Mouse (Mus musculus) heart, embryonic 11.5 days (tissue): ENCODE measurements around the gene AC129217.1. TPM values are rescaled to one million over a fixed set of nuclear protein-coding genes. Genes with fewer than 3 reads are reported as not detected.

Experiments
- ATAC-seq: fragments of 200-750 bp; cut with Nextera tagmentation; replicated peaks from 2 replicates; pipeline ENCODE4 v1.8.0; 2017; ENCODE audit warnings: moderate library complexity; ENCODE audit not compliant: insufficient number of reproducible peaks, low FRiP score, low TSS enrichment
- H3K27ac ChIP-seq: fragments of 300-500 bp; sonication (generic); 2 replicates; pipeline ENCODE4 v1.5.1; 2014; ENCODE audit warnings: mild to moderate bottlenecking, low read depth, low read length
- H3K27me3 ChIP-seq: fragments of 300-500 bp; sonication (generic); 2 replicates; pipeline ENCODE4 v1.6.1; 2014; ENCODE audit warnings: mild to moderate bottlenecking, low read length, mixed read lengths; ENCODE audit not compliant: control insufficient read depth, insufficient read depth
- H3K36me3 ChIP-seq: fragments of 300-500 bp; sonication (generic); 2 replicates; pipeline ENCODE4 v1.6.1; 2014; ENCODE audit warnings: mild to moderate bottlenecking, low read length, moderate library complexity, mixed read lengths; ENCODE audit not compliant: control insufficient read depth, insufficient read depth
- H3K4me1 ChIP-seq: fragments of 300-500 bp; sonication (generic); 2 replicates; pipeline ENCODE4 v1.6.1; 2014; ENCODE audit warnings: low read length; ENCODE audit not compliant: control insufficient read depth, insufficient read depth
- H3K4me2 ChIP-seq: fragments of 300-500 bp; sonication (generic); 2 replicates; pipeline ENCODE4 v1.6.1; 2014; ENCODE audit warnings: mild to moderate bottlenecking, moderate library complexity
- H3K4me3 ChIP-seq: fragments of 300-500 bp; sonication (generic); 2 replicates; pipeline ENCODE4 v1.5.1; 2014; ENCODE audit warnings: low read depth, low read length
- H3K9ac ChIP-seq: fragments of 300-500 bp; sonication (generic); 2 replicates; pipeline ENCODE4 v1.6.1; 2014; ENCODE audit warnings: mild to moderate bottlenecking, low read depth, low read length, moderate library complexity
- H3K9me3 ChIP-seq: fragments of 300-500 bp; sonication (generic); replicated peaks from 2 replicates; pipeline ENCODE4 v1.6.1; 2016; ENCODE audit warnings: low read length; ENCODE audit not compliant: control insufficient read depth
- WGBS: fragments of 180-500 bp; shearing (Covaris S2); extraction: QIAGEN DNeasy Blood & Tissue Kit; methylation state at CpG from one replicate; pipeline ENCODE4 v1.1.7; 2014; ENCODE audit not compliant: insufficient replicate concordance; 5-methylcytosine and 5-hydroxymethylcytosine counted together
- polyA plus RNA-seq: library from polyadenylated mRNA; unstranded; fragments of >200 nt; fragmentation: Nextera tagmentation; extraction: Ambion mirVana; gene quantifications from 2 replicates; pipeline ENCODE4 v1.2.1, GENCODE M21; 2014

Gene AC129217.1
- polyA plus RNA-seq, 1 experiment from 2014 or later: not detected

GRCm38 (mm10) chr19:8848356-8848755 is 18.8 kb downstream of the AC129217.1 start:
- WGBS: 68% methylated on average over 5 of the region's 5 CpGs
- H3K4me1 ChIP-seq: peaks cover 4% of the 10 kb centered on the region; the same call in 1 of the 2 replicates

GRCm38 (mm10) chr19:8850402-8850901 is 20.9 kb downstream of the AC129217.1 start, which contains the start of gene Lrrn4cl:
Gene Lrrn4cl, plus strand, starts transcription at chr19:8850768.
- Histone ChIP-seq H3K4me2 (peak within 1 kb of the TSS; percentile 7; the same call in 1 of the 2 replicates), H3K27ac (no peak within 1 kb of the TSS), H3K4me3 (no peak within 1 kb of the TSS), H3K27me3 (no peaks in the 10 kb centered on the region), H3K36me3 (0 out of 2 replicates have a peak, but pooled peaks cover 3% of the 10 kb centered on the region), H3K9me3 (no peaks in the 10 kb centered on the region), H3K9ac (no peak within 1 kb of the TSS), H3K4me1 (peaks cover 4% of the 10 kb centered on the region; the same call in 1 of the 2 replicates)
- ATAC-seq: no peak; the same call in 1 of the 2 replicates
- 26% methylated on average over 7 of the region's 7 CpGs for WGBS

More at GRCm38 (mm10) chr19:8848356-8848755, 18.8 kb downstream of the AC129217.1 start:
- H3K9me3 ChIP-seq: no peaks in the 10 kb centered on the region
- ATAC-seq: no peak
- H3K9ac ChIP-seq: no peak overlapping the region
- no peak overlapping the region for H3K27ac ChIP-seq
- H3K36me3 ChIP-seq: 0 out of 2 replicates have a peak, but pooled peaks cover 3% of the 10 kb centered on the region
- H3K27me3 ChIP-seq: no peaks in the 10 kb centered on the region
- no peak overlapping the region for H3K4me3 ChIP-seq
- no peak overlapping the region for H3K4me2 ChIP-seq

GRCm38 (mm10) chr19:8851639-8852038 is 22.1 kb downstream of the AC129217.1 start:
- ATAC-seq: no peak
- no peak overlapping the region for H3K4me2 ChIP-seq
- H3K4me1 ChIP-seq: peaks cover 4% of the 10 kb centered on the region; the same call in 1 of the 2 replicates
- H3K36me3 ChIP-seq: 0 out of 2 replicates have a peak, but pooled peaks cover 3% of the 10 kb centered on the region
- H3K27ac ChIP-seq: no peak overlapping the region
- H3K4me3 ChIP-seq: no peak overlapping the region
- no peaks in the 10 kb centered on the region for H3K9me3 ChIP-seq
- no peaks in the 10 kb centered on the region for H3K27me3 ChIP-seq
- 41% methylated on average over 7 of the region's 7 CpGs for WGBS
- no peak overlapping the region for H3K9ac ChIP-seq

DNA sequence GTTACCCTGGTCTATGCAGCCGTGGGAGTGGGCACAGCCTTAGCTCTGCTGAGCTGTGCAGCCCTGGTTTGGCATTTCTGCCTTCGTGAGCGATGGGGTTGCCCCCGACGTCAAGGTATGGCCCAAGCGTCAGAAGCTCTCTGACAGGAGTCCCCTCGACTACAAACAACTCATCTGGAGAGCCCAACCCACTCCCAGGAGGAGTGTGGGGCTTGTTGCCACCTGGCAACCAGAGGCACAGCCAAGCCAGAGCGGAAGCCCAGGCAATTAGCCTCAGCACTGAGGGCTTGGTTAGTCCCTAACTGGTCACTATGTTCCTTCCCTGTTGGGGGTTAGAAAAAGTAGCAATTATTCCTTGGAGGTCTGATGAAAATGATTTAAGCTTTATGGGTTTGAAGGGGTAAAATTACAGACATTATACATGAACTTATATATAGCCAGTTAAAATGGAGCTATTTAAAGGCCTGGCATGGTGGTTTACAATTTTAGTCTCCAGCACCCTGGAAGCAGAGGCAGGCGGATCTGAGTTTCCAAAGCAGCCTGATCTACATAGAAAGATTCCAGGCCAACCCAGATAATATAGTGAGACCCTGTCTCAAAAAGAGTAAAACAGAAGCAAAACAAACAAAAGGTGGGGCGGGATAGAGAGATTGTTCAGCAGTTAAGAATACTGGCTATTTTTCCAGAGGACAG is 22.8 kb downstream of the AC129217.1 start:
- no peaks in the 10 kb centered on the region for H3K27me3 ChIP-seq
- no peak overlapping the region for H3K4me2 ChIP-seq
- peaks cover 4% of the 10 kb centered on the region; the same call in 1 of the 2 replicates for H3K4me1 ChIP-seq
- WGBS: 47% methylated on average over 10 of the region's 10 CpGs
- no peaks in the 10 kb centered on the region for H3K36me3 ChIP-seq
- no peak overlapping the region for H3K9ac ChIP-seq
- ATAC-seq: no peak
- no peaks in the 10 kb centered on the region for H3K9me3 ChIP-seq
- H3K4me3 ChIP-seq: no peak overlapping the region
- H3K27ac ChIP-seq: no peak overlapping the region

- Histone ChIP-seq H3K27me3 (no peaks in the 10 kb centered on the region), H3K4me1 (peaks cover 4% of the 10 kb centered on the region; the same call in 1 of the 2 replicates), H3K4me3 (no peak overlapping the region), H3K36me3 (no peaks in the 10 kb centered on the region), H3K9ac (no peak overlapping the region), H3K9me3 (no peaks in the 10 kb centered on the region), H3K27ac (no peak overlapping the region), H3K4me2 (no peak overlapping the region)
- ATAC-seq: no peak
- 71% methylated on average over 3 of the region's 3 CpGs for WGBS
Measured at GRCm38 (mm10) chr19:8853117-8853516, 23.5 kb downstream of the AC129217.1 start.

DNA sequence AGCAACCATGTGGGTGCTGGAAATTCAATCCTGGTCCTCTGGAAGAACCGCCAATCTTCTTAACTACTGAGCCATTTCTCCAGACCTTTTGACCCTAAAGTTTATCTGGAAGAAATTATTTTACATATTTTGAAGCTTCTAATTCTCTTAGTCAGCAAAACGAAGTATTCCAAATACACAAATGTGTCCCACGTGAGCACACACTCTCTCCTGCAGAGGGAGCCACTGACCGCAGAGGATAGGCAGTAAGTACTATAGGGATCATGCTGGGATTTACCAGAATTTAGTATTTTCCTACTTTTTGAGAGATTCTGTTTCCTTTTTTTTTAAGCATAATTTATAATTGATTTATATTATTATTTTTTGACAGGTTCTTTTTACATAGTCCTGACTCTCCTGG is 28.1 kb downstream of the AC129217.1 start:
- no peak for ATAC-seq
- no peaks in the 10 kb centered on the region for H3K9me3 ChIP-seq
- H3K9ac ChIP-seq: no peak overlapping the region
- WGBS: 46% methylated on average over 4 of the region's 4 CpGs
- no peak overlapping the region for H3K4me3 ChIP-seq
- H3K36me3 ChIP-seq: no peaks in the 10 kb centered on the region
- no peak overlapping the region for H3K27ac ChIP-seq
- H3K27me3 ChIP-seq: no peaks in the 10 kb centered on the region
- no peak overlapping the region for H3K4me2 ChIP-seq
- H3K4me1 ChIP-seq: no peaks in the 10 kb centered on the region

DNA sequence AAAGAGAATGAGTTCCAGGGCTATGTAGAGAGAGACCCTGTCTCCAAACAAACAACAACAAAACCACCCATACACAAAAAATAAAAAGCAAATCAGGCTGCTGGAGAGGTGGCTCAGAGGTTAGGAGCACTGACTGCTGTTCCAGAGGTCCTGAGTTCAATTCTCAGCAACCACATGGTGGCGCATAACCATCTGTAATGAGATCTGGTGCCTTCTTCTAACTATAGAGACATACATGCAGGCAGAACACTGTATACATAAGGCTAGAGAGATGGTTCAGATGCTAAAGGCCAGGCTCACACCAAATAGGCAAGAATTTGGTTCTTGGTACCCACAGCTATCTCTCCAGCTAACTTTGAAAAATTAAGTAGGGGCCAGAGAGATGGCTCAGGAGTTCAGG is 29.4 kb downstream of the AC129217.1 start:
- H3K9me3 ChIP-seq: no peaks in the 10 kb centered on the region
- WGBS: 11% methylated on average over 1 of the region's 1 CpGs

DNA sequence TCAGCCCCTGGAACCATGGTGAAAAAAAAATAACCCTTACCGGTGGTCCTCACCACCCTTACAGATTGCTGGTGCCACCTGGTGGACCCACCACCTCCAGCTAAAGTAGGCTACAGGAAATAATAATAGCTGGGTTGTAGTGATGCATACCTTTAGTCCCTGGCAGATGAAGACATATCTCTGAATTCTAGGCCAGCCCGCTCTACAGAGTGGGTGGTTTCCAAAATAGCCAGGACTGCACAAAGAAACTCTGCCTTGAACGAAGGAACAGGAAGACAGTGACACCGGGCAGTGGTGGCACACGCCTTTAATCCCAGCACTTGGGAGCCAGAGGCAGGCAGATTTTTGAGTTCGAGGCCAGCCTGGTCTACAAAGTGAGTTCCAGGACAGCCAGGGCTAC is 34.7 kb downstream of the AC129217.1 start:
- no peak for ATAC-seq
- Histone ChIP-seq H3K36me3 (no peaks in the 10 kb centered on the region), H3K27me3 (no peaks in the 10 kb centered on the region), H3K4me3 (no peak overlapping the region), H3K9me3 (no peaks in the 10 kb centered on the region), H3K27ac (no peak overlapping the region), H3K4me2 (no peak overlapping the region), H3K9ac (no peak overlapping the region), H3K4me1 (no peaks in the 10 kb centered on the region)
- 73% methylated on average over 6 of the region's 6 CpGs for WGBS

More for the DNA sequence above, 29.4 kb downstream of the AC129217.1 start:
- no peak overlapping the region for H3K4me3 ChIP-seq
- ATAC-seq: no peak
- H3K27ac ChIP-seq: no peak overlapping the region
- H3K4me1 ChIP-seq: no peaks in the 10 kb centered on the region
- no peak overlapping the region for H3K9ac ChIP-seq
- H3K4me2 ChIP-seq: no peak overlapping the region
- no peaks in the 10 kb centered on the region for H3K27me3 ChIP-seq
- H3K36me3 ChIP-seq: no peaks in the 10 kb centered on the region
